Mouse (Mus musculus): ENCODE measurements around the gene Ppp4r4. TPM values are rescaled to one million over a fixed set of nuclear protein-coding genes. Genes with fewer than 3 reads are reported as not detected.

Gene Ppp4r4
- polyA plus RNA-seq, 1 experiment, result 0.67 TPM

Other genes with a start within 250 kb of the Ppp4r4 start
- not detected in 2 replicates for gene Fam181a, start 221.3 kb upstream of the Ppp4r4 start, polyA plus RNA-seq (2012; rRNA removed)
- 48.6 and 57.7 TPM in 2 replicates for gene Asb2, start 176.3 kb upstream of the Ppp4r4 start, polyA plus RNA-seq (2012; rRNA removed)
- gene Otub2, start 143.6 kb upstream of the Ppp4r4 start, polyA plus RNA-seq (2012; rRNA removed), result 1.9 and 2.0 TPM in 2 replicates
- gene 9330161L09Rik, start 124.5 kb upstream of the Ppp4r4 start, polyA plus RNA-seq (2012; rRNA removed), result 0.57 and 0.60 TPM in 2 replicates
- 29.8 and 37.2 TPM in 2 replicates for gene Ddx24, start 106.5 kb upstream of the Ppp4r4 start, polyA plus RNA-seq (2012; rRNA removed)
- gene Ifi27, start 98.1 kb upstream of the Ppp4r4 start, polyA plus RNA-seq (2012; rRNA removed), result 108 and 125 TPM in 2 replicates
- gene Ifi27l2a, start 88.6 kb upstream of the Ppp4r4 start, polyA plus RNA-seq (2012; rRNA removed), result 217 and 307 TPM in 2 replicates
- 179 and 656 TPM in 2 replicates for gene Ifi27l2b, start 75.1 kb upstream of the Ppp4r4 start, polyA plus RNA-seq (2012; rRNA removed)
- gene Serpina10, start 99.2 kb downstream of the Ppp4r4 start, polyA plus RNA-seq (2012; rRNA removed), result 2.1 and 3.0 TPM in 2 replicates
- 0.08 TPM in 1 of 2 replicates, not detected in the other for gene Serpina6, start 124.9 kb downstream of the Ppp4r4 start, polyA plus RNA-seq (2012; rRNA removed)
- 0.06 TPM in 1 of 2 replicates, not detected in the other for gene Serpina16, start 143.9 kb downstream of the Ppp4r4 start, polyA plus RNA-seq (2012; rRNA removed)
- 1.4 and 2.3 TPM in 2 replicates for gene Serpina1f, start 163.2 kb downstream of the Ppp4r4 start, polyA plus RNA-seq (2012; rRNA removed)
- gene Serpina1d, start 241.3 kb downstream of the Ppp4r4 start, polyA plus RNA-seq (2012; rRNA removed), result 0.42 and 0.55 TPM in 2 replicates